Mouse (Mus musculus) MEL (cell line): ENCODE results near the gene Dchs2.

Experiments
- BHLHE40 ChIP-seq: IDR thresholded peaks from 2 replicates; pipeline ENCODE4 v1.6.1; 2012; ENCODE audit warnings: low read depth, mild to moderate bottlenecking, inconsistent platforms, low read length, improper control_type of control experiment, borderline replicate concordance
- CHD2 ChIP-seq: IDR thresholded peaks from 2 replicates; pipeline ENCODE4 v1.6.1; 2011; ENCODE audit warnings: low read length, improper control_type of control experiment
- CTCF ChIP-seq, 3 experiments: IDR thresholded peaks in 2 of 3; conservative IDR thresholded peaks in 1 of 3; 2 replicates each; pipeline ENCODE4 v1.5.1; 2011 to 2012; ENCODE audit warnings: low read length in 3 of 3, low read depth in 2 of 3, mild to moderate bottlenecking in 2 of 3, improper control_type of control experiment in 1 of 3, inconsistent platforms in 1 of 3, mixed read lengths in 1 of 3, moderate library complexity in 1 of 3; ENCODE audit not compliant: control insufficient read depth in 1 of 3, insufficient read depth in 1 of 3, poor library complexity in 1 of 3, severe bottlenecking in 1 of 3
- EP300 ChIP-seq, 2 experiments: IDR thresholded peaks; 2 replicates each; pipeline ENCODE4 v1.6.1; 2011; ENCODE audit warnings: improper control_type of control experiment in 2 of 2, low read length in 2 of 2, low read depth in 1 of 2, mild to moderate bottlenecking in 1 of 2
- MAX ChIP-seq: IDR thresholded peaks from 2 replicates; pipeline ENCODE4 v1.6.1; 2011; ENCODE audit warnings: low read length, improper control_type of control experiment
- MEF2A ChIP-seq: IDR thresholded peaks from 2 replicates; pipeline ENCODE4 v1.6.1; 2014; ENCODE audit warnings: low read depth, mild to moderate bottlenecking, inconsistent platforms, low read length, improper control_type of control experiment; ENCODE audit not compliant: poor library complexity, insufficient replicate concordance, severe bottlenecking; ENCODE audit errors: extremely low read depth
- MXI1 ChIP-seq: IDR thresholded peaks from 2 replicates; pipeline ENCODE4 v1.6.1; 2011; ENCODE audit warnings: mild to moderate bottlenecking, low read depth, low read length, improper control_type of control experiment
- NRF1 ChIP-seq: IDR thresholded peaks from 2 replicates; pipeline ENCODE4 v1.6.1; 2014; ENCODE audit warnings: low read depth, mild to moderate bottlenecking, inconsistent platforms, low read length, improper control_type of control experiment, moderate library complexity; ENCODE audit not compliant: poor library complexity, insufficient read depth, severe bottlenecking
- POLR2A ChIP-seq, 2 experiments: IDR thresholded peaks; 2 replicates each; pipeline ENCODE4 v1.6.1; 2011 to 2012; ENCODE audit warnings: low read length in 2 of 2, mild to moderate bottlenecking in 2 of 2, control low read depth in 1 of 2, improper control_type of control experiment in 1 of 2, low read depth in 1 of 2, moderate library complexity in 1 of 2; ENCODE audit not compliant: control insufficient read depth in 1 of 2, insufficient read depth in 1 of 2, poor library complexity in 1 of 2
- UBTF ChIP-seq: IDR thresholded peaks from 2 replicates; pipeline ENCODE4 v1.6.1; 2012; ENCODE audit warnings: low read depth, mild to moderate bottlenecking, inconsistent platforms, low read length, improper control_type of control experiment, moderate library complexity, borderline replicate concordance; ENCODE audit not compliant: insufficient read depth
- USF1 ChIP-seq: IDR thresholded peaks from 2 replicates; pipeline ENCODE4 v1.6.1; 2014; ENCODE audit warnings: low read depth, mild to moderate bottlenecking, inconsistent platforms, low read length, improper control_type of control experiment, moderate library complexity

GRCm38 (mm10) chr3:83097586-83097985 is 30.2 kb upstream of the Dchs2 start:
- no peak for TF ChIP-seq CHD2
- no peak for TF ChIP-seq BHLHE40
- TF ChIP-seq USF1, result no peak
- TF ChIP-seq MXI1, result no peak
- TF ChIP-seq CTCF (IDR thresholded peaks at IDR 0.05 in 2 of 3, conservative IDR thresholded peaks at IDR 0.05 in 1 of 3; ENCODE audit: control insufficient read depth in 1 of 3, insufficient read depth in 1 of 3, low read depth in 2 of 3, low read length in 3 of 3, poor library complexity in 1 of 3, severe bottlenecking in 1 of 3), result no peak
- no peak for TF ChIP-seq UBTF
- TF ChIP-seq POLR2A (IDR thresholded peaks at IDR 0.05; ENCODE audit: control insufficient read depth in 1 of 2, insufficient read depth in 1 of 2, low read depth in 1 of 2, low read length in 2 of 2, poor library complexity in 1 of 2), result no peak
- TF ChIP-seq EP300 (IDR thresholded peaks at IDR 0.05; ENCODE audit: low read depth in 1 of 2, low read length in 2 of 2), result no peak
- no peak for TF ChIP-seq MAX
- TF ChIP-seq MEF2A, result no peak
- TF ChIP-seq NRF1, result no peak
